Mouse (Mus musculus): Measurements from ENCODE around the gene Ctla4. TPM values are rescaled to one million over a fixed set of nuclear protein-coding genes. Genes with fewer than 3 reads are reported as not detected.

Gene Ctla4
- total RNA-seq, 1 experiment: not detected

- Histone ChIP-seq H3K4me1 (ENCODE audit: control insufficient read depth in 2 of 2, insufficient read depth in 2 of 2, low read length in 2 of 2, poor library complexity in 1 of 2) (peaks cover 14 to 21% of the 10 kb centered on the region in 2 experiments), H3K36me3 (ENCODE audit: control insufficient read depth, insufficient read depth, low read length, poor library complexity, severe bottlenecking) (no peaks in the 10 kb centered on the region), H3K27ac (ENCODE audit: insufficient read depth, low read depth, low read length, poor library complexity, severe bottlenecking) (no peak overlapping the region; the same call in 1 of the 2 replicates), H3K9me3 (ENCODE audit: control insufficient read depth, insufficient read depth, low read depth, low read length) (no peaks in the 10 kb centered on the region), H3K9ac (ENCODE audit: insufficient read depth, low read depth, low read length, poor library complexity, severe bottlenecking) (no peak overlapping the region), H3K4me3 (ENCODE audit: insufficient read depth in 1 of 2, low read depth in 1 of 2, low read length in 2 of 2, poor library complexity in 1 of 2, severe bottlenecking in 1 of 2) (no peak overlapping the region)
- no peak for TF ChIP-seq MAFK (IDR thresholded peaks at IDR 0.05; ENCODE audit: insufficient read depth, low read depth, low read length)
- no peak for TF ChIP-seq ZNF384 (IDR thresholded peaks at IDR 0.05; ENCODE audit: low read depth, low read length)
- no peak for TF ChIP-seq CHD2 (IDR thresholded peaks at IDR 0.05; ENCODE audit: low read depth, low read length)
- TF ChIP-seq HCFC1 (IDR thresholded peaks at IDR 0.05; ENCODE audit: borderline replicate concordance, insufficient read depth, low read length): no peak
- no peak for TF ChIP-seq ZC3H11A (IDR thresholded peaks at IDR 0.05; ENCODE audit: borderline replicate concordance, low read depth, low read length)
- no peak for DNase-seq (ENCODE audit: low read depth, low spot score)
- in situ Hi-C loops (cut with MboI; ENCODE audit: low sequenced_read_pairs in 2 of 2, unreplicated experiment in 2 of 2): no loop called here
Observed at GRCm38 (mm10) chr1:60849112-60849511, 37.7 kb upstream of the Ctla4 start.

GRCm38 (mm10) chr1:60849816-60850215 is 37.0 kb upstream of the Ctla4 start:
- H3K4me3 ChIP-seq (ENCODE audit: insufficient read depth in 1 of 2, low read depth in 1 of 2, low read length in 2 of 2, poor library complexity in 1 of 2, severe bottlenecking in 1 of 2): no peak overlapping the region
- in situ Hi-C loops (cut with MboI; ENCODE audit: low sequenced_read_pairs in 2 of 2, unreplicated experiment in 2 of 2): loop anchor here (10.0 to 25.0 kb wide), 3 partner anchors 285 to 413 kb away; partner anchors contain the start of gene Raph1 (in 1 of the 2)
- H3K27ac ChIP-seq (ENCODE audit: insufficient read depth, low read depth, low read length, poor library complexity, severe bottlenecking): no peak overlapping the region; the same call in 1 of the 2 replicates
- DNase-seq (ENCODE audit: low read depth, low spot score): no peak
- no peaks in the 10 kb centered on the region for H3K36me3 ChIP-seq (ENCODE audit: control insufficient read depth, insufficient read depth, low read length, poor library complexity, severe bottlenecking)
- H3K9me3 ChIP-seq (ENCODE audit: control insufficient read depth, insufficient read depth, low read depth, low read length): no peaks in the 10 kb centered on the region
- TF ChIP-seq ZNF384 (IDR thresholded peaks at IDR 0.05; ENCODE audit: low read depth, low read length) (no peak), HCFC1 (IDR thresholded peaks at IDR 0.05; ENCODE audit: borderline replicate concordance, insufficient read depth, low read length) (no peak), CHD2 (IDR thresholded peaks at IDR 0.05; ENCODE audit: low read depth, low read length) (no peak), ZC3H11A (IDR thresholded peaks at IDR 0.05; ENCODE audit: borderline replicate concordance, low read depth, low read length) (no peak), MAFK (IDR thresholded peaks at IDR 0.05; ENCODE audit: insufficient read depth, low read depth, low read length) (no peak)
- no peak overlapping the region for H3K9ac ChIP-seq (ENCODE audit: insufficient read depth, low read depth, low read length, poor library complexity, severe bottlenecking)
- H3K4me1 ChIP-seq (ENCODE audit: control insufficient read depth in 2 of 2, insufficient read depth in 2 of 2, low read length in 2 of 2, poor library complexity in 1 of 2): peaks cover 14 to 23% of the 10 kb centered on the region in 2 experiments

- TF ChIP-seq ZC3H11A (IDR thresholded peaks at IDR 0.05; ENCODE audit: borderline replicate concordance, low read depth, low read length) (no peak), ZNF384 (IDR thresholded peaks at IDR 0.05; ENCODE audit: low read depth, low read length) (no peak), HCFC1 (IDR thresholded peaks at IDR 0.05; ENCODE audit: borderline replicate concordance, insufficient read depth, low read length) (no peak), CHD2 (IDR thresholded peaks at IDR 0.05; ENCODE audit: low read depth, low read length) (peak; percentile 61; the same call in 1 of the 2 replicates), MAFK (IDR thresholded peaks at IDR 0.05; ENCODE audit: insufficient read depth, low read depth, low read length) (no peak)
- Histone ChIP-seq H3K27ac (ENCODE audit: insufficient read depth, low read depth, low read length, poor library complexity, severe bottlenecking) (peak overlapping the region; percentile 99), H3K4me1 (ENCODE audit: control insufficient read depth in 2 of 2, insufficient read depth in 2 of 2, low read length in 2 of 2, poor library complexity in 1 of 2) (peaks cover 18 to 20% of the 10 kb centered on the region in 2 experiments), H3K4me3 (ENCODE audit: insufficient read depth in 1 of 2, low read depth in 1 of 2, low read length in 2 of 2, poor library complexity in 1 of 2, severe bottlenecking in 1 of 2) (peak overlapping the region in 1 of 2 experiments; percentile 25; a peak in 1 of 4 replicates), H3K36me3 (ENCODE audit: control insufficient read depth, insufficient read depth, low read length, poor library complexity, severe bottlenecking) (no peaks in the 10 kb centered on the region), H3K9me3 (ENCODE audit: control insufficient read depth, insufficient read depth, low read depth, low read length) (no peaks in the 10 kb centered on the region), H3K9ac (ENCODE audit: insufficient read depth, low read depth, low read length, poor library complexity, severe bottlenecking) (no peak overlapping the region)
- in situ Hi-C loops (cut with MboI; ENCODE audit: low sequenced_read_pairs in 2 of 2, unreplicated experiment in 2 of 2): loop anchor here (10.0 to 25.0 kb wide), 3 partner anchors 286 to 414 kb away; partner anchors contain the start of gene Raph1 (in 1 of the 2)
- no peak for DNase-seq (ENCODE audit: low read depth, low spot score)
Observed at GRCm38 (mm10) chr1:60851041-60851781, 35.6 kb upstream of the Ctla4 start.

- no peaks in the 10 kb centered on the region for H3K36me3 ChIP-seq (ENCODE audit: control insufficient read depth, insufficient read depth, low read length, poor library complexity, severe bottlenecking)
- H3K4me3 ChIP-seq (ENCODE audit: insufficient read depth in 1 of 2, low read depth in 1 of 2, low read length in 2 of 2, poor library complexity in 1 of 2, severe bottlenecking in 1 of 2): peak overlapping the region; percentile 20 to 21; a peak in 2 of 4 replicates
- no peak for DNase-seq (ENCODE audit: low read depth, low spot score)
- H3K27ac ChIP-seq (ENCODE audit: insufficient read depth, low read depth, low read length, poor library complexity, severe bottlenecking): peak overlapping the region; percentile 99
- H3K9me3 ChIP-seq (ENCODE audit: control insufficient read depth, insufficient read depth, low read depth, low read length): no peaks in the 10 kb centered on the region
- in situ Hi-C loops (cut with MboI; ENCODE audit: low sequenced_read_pairs in 2 of 2, unreplicated experiment in 2 of 2): loop anchor here (10.0 to 25.0 kb wide), 3 partner anchors 287 to 415 kb away; partner anchors contain the start of gene Raph1 (in 1 of the 2)
- peaks cover 20 to 22% of the 10 kb centered on the region in 2 experiments for H3K4me1 ChIP-seq (ENCODE audit: control insufficient read depth in 2 of 2, insufficient read depth in 2 of 2, low read length in 2 of 2, poor library complexity in 1 of 2)
- H3K9ac ChIP-seq (ENCODE audit: insufficient read depth, low read depth, low read length, poor library complexity, severe bottlenecking): peak overlapping the region; percentile 51; the same call in 1 of the 2 replicates
- no peak for TF ChIP-seq ZC3H11A (IDR thresholded peaks at IDR 0.05; ENCODE audit: borderline replicate concordance, low read depth, low read length)
Observed at GRCm38 (mm10) chr1:60852075-60852769, 34.6 kb upstream of the Ctla4 start.

All from ES-E14 (cell line).